Mouse (Mus musculus) CH12.LX (cell line): ENCODE data around the gene Troap. TPM values are rescaled to one million over a fixed set of nuclear protein-coding genes. Genes with fewer than 3 reads are reported as not detected.

Source experiments
- DNase-seq: peaks from one replicate; pipeline ENCODE4 v3.0.0-alpha.2; 2013; ENCODE audit errors: extremely low read depth
- H3K27ac ChIP-seq: 2 replicates; pipeline ENCODE4 v1.5.1; 2012; ENCODE audit warnings: low read depth, mild to moderate bottlenecking, control low read depth, moderate library complexity; ENCODE audit not compliant: insufficient read depth
- H3K27me3 ChIP-seq: replicated peaks from 2 replicates; pipeline ENCODE3; 2012; ENCODE audit warnings: inconsistent platforms
- H3K36me3 ChIP-seq, 2 experiments: replicated peaks in 1 of 2; 2 replicates each; pipeline versions ENCODE3 to v1.6.1; 2012; ENCODE audit warnings: inconsistent platforms in 1 of 2, low read length in 1 of 2, mild to moderate bottlenecking in 1 of 2, mixed read lengths in 1 of 2, moderate library complexity in 1 of 2; ENCODE audit not compliant: control insufficient read depth in 1 of 2, insufficient read depth in 1 of 2
- H3K4me1 ChIP-seq, 2 experiments: 2 replicates each; pipeline ENCODE4 v1.6.1; 2012; ENCODE audit warnings: inconsistent platforms in 1 of 2, moderate library complexity in 1 of 2; ENCODE audit not compliant: insufficient read depth in 2 of 2, control insufficient read depth in 1 of 2
- H3K4me2 ChIP-seq: 2 replicates; pipeline ENCODE4 v1.6.1; 2012; ENCODE audit warnings: low read depth, mild to moderate bottlenecking, control low read depth; ENCODE audit not compliant: poor library complexity, insufficient read depth, severe bottlenecking
- H3K4me3 ChIP-seq, 3 experiments: fragments of 150-350 bp in 1 of 3; sonication (generic) in 1 of 3; replicated peaks in 1 of 3; 2 replicates each; pipeline versions ENCODE3 to v1.5.1; 2011 to 2012; ENCODE audit warnings: low read depth in 2 of 3, low read length in 2 of 3, mild to moderate bottlenecking in 2 of 3, moderate library complexity in 2 of 3, control low read depth in 1 of 3, improper control_type of control experiment in 1 of 3, inconsistent platforms in 1 of 3, mixed read lengths in 1 of 3; ENCODE audit not compliant: poor library complexity in 1 of 3
- H3K79me2 ChIP-seq: replicated peaks from 2 replicates; pipeline ENCODE4 v1.6.1; 2012; ENCODE audit warnings: mild to moderate bottlenecking, moderate library complexity; ENCODE audit not compliant: control insufficient read depth, poor library complexity, insufficient read depth, severe bottlenecking; ENCODE audit errors: extremely low read depth
- H3K9ac ChIP-seq: 2 replicates; pipeline ENCODE4 v1.6.1; 2012; ENCODE audit warnings: low read depth, mild to moderate bottlenecking, control low read depth, moderate library complexity; ENCODE audit not compliant: insufficient read depth
- H3K9me3 ChIP-seq: replicated peaks from 2 replicates; pipeline ENCODE3; 2012; ENCODE audit warnings: low read length, inconsistent platforms, mixed read lengths
- BHLHE40 ChIP-seq: IDR thresholded peaks from 2 replicates; pipeline ENCODE4 v1.6.1; 2011; ENCODE audit warnings: mild to moderate bottlenecking, low read depth, low read length, improper control_type of control experiment
- CHD1 ChIP-seq: IDR thresholded peaks from 2 replicates; pipeline ENCODE4 v1.6.1; 2012; ENCODE audit warnings: low read depth, low read length, improper control_type of control experiment, inconsistent platforms
- CHD2 ChIP-seq: IDR thresholded peaks from 2 replicates; pipeline ENCODE4 v1.6.1; 2011; ENCODE audit warnings: low read length, improper control_type of control experiment
- CTCF ChIP-seq, 2 experiments: IDR thresholded peaks in 1 of 2; conservative IDR thresholded peaks in 1 of 2; 2 replicates each; pipeline ENCODE4 v1.5.1; 2011 to 2012; ENCODE audit warnings: low read depth in 2 of 2, low read length in 2 of 2, improper control_type of control experiment in 1 of 2, inconsistent platforms in 1 of 2, mild to moderate bottlenecking in 1 of 2, moderate library complexity in 1 of 2
- E2F4 ChIP-seq: IDR thresholded peaks from 2 replicates; pipeline ENCODE4 v1.6.1; 2011; ENCODE audit warnings: low read depth, low read length, improper control_type of control experiment; ENCODE audit not compliant: insufficient replicate concordance
- EP300 ChIP-seq: IDR thresholded peaks from 2 replicates; pipeline ENCODE4 v1.6.1; 2011; ENCODE audit warnings: low read length, improper control_type of control experiment
- ETS1 ChIP-seq: conservative IDR thresholded peaks from 2 replicates; pipeline ENCODE4 v1.6.1; 2012; ENCODE audit warnings: low read depth, mild to moderate bottlenecking, inconsistent platforms, low read length, improper control_type of control experiment, moderate library complexity
- GABPA ChIP-seq: IDR thresholded peaks from 2 replicates; pipeline ENCODE4 v1.6.1; 2012; ENCODE audit warnings: low read depth, low read length, improper control_type of control experiment, inconsistent platforms; ENCODE audit not compliant: insufficient replicate concordance
- HCFC1 ChIP-seq: IDR thresholded peaks from 2 replicates; pipeline ENCODE4 v1.6.1; 2012; ENCODE audit warnings: low read depth, mild to moderate bottlenecking, inconsistent platforms, low read length, improper control_type of control experiment
- JUND ChIP-seq: conservative IDR thresholded peaks from 2 replicates; pipeline ENCODE4 v1.6.1; 2011; ENCODE audit warnings: low read depth, low read length, improper control_type of control experiment
- KAT2A ChIP-seq: IDR thresholded peaks from 2 replicates; pipeline ENCODE4 v1.6.1; 2012; ENCODE audit warnings: low read length, improper control_type of control experiment, inconsistent platforms; ENCODE audit not compliant: insufficient replicate concordance
- MEF2A ChIP-seq: IDR thresholded peaks from 2 replicates; pipeline ENCODE4 v1.6.1; 2014; ENCODE audit warnings: low read depth, mild to moderate bottlenecking, inconsistent platforms, low read length, improper control_type of control experiment, borderline replicate concordance
- MXI1 ChIP-seq: IDR thresholded peaks from 2 replicates; pipeline ENCODE4 v1.6.1; 2011; ENCODE audit warnings: mild to moderate bottlenecking, low read depth, low read length, improper control_type of control experiment
- NELFE ChIP-seq: IDR thresholded peaks from 2 replicates; pipeline ENCODE4 v1.6.1; 2011; ENCODE audit warnings: low read depth, low read length, improper control_type of control experiment
- NRF1 ChIP-seq: IDR thresholded peaks from 2 replicates; pipeline ENCODE4 v1.6.1; 2014; ENCODE audit warnings: low read depth, mild to moderate bottlenecking, inconsistent platforms, low read length, improper control_type of control experiment, moderate library complexity
- PAX5 ChIP-seq: IDR thresholded peaks from 2 replicates; pipeline ENCODE4 v1.6.1; 2012; ENCODE audit warnings: low read length, inconsistent platforms, mixed read lengths
- POLR2A ChIP-seq: IDR thresholded peaks from 2 replicates; pipeline ENCODE4 v1.6.1; 2011; ENCODE audit warnings: low read depth, mild to moderate bottlenecking, improper control_type of control experiment, low read length
- POLR2AphosphoS2 ChIP-seq: IDR thresholded peaks from 2 replicates; pipeline ENCODE4 v1.6.1; 2011; ENCODE audit warnings: low read depth, low read length, improper control_type of control experiment
- RAD21 ChIP-seq: IDR thresholded peaks from 2 replicates; pipeline ENCODE4 v1.6.1; 2011; ENCODE audit warnings: low read depth, mild to moderate bottlenecking, low read length, improper control_type of control experiment, moderate library complexity
- SMC3 ChIP-seq: IDR thresholded peaks from 2 replicates; pipeline ENCODE4 v1.6.1; 2011; ENCODE audit warnings: low read depth, low read length, improper control_type of control experiment
- TBP ChIP-seq: conservative IDR thresholded peaks from 2 replicates; pipeline ENCODE4 v1.6.1; 2011; ENCODE audit warnings: low read depth, low read length, improper control_type of control experiment
- USF1 ChIP-seq: IDR thresholded peaks from 2 replicates; pipeline ENCODE4 v1.6.1; 2014; ENCODE audit warnings: low read depth, mild to moderate bottlenecking, inconsistent platforms, low read length, improper control_type of control experiment
- ZC3H11A ChIP-seq: IDR thresholded peaks from 2 replicates; pipeline ENCODE4 v1.6.1; 2012; ENCODE audit warnings: low read depth, mild to moderate bottlenecking, inconsistent platforms, low read length, improper control_type of control experiment
- ZKSCAN1 ChIP-seq: IDR thresholded peaks from 2 replicates; pipeline ENCODE4 v1.6.1; 2012; ENCODE audit warnings: low read depth, inconsistent platforms, low read length, improper control_type of control experiment, borderline replicate concordance
- ZNF384 ChIP-seq: IDR thresholded peaks from 2 replicates; pipeline ENCODE4 v1.6.1; 2012; ENCODE audit warnings: low read depth, low read length, improper control_type of control experiment, inconsistent platforms
- dilution Hi-C: fragments of 300-500 bp; cut with MboI; formaldehyde crosslinking; loops from 2 replicates; pipeline ENCODE4 v1.14.3; 2020; ENCODE audit warnings: low sequenced_read_pairs; ENCODE audit not compliant: extremely low pct_unique_long_range_greater_than_20kb, extremely low pct_ligation_motif_present
- in situ Hi-C: fragments of 300-500 bp; cut with MboI; formaldehyde crosslinking; loops from 3 replicates; pipeline ENCODE4 v1.14.3; 2019; ENCODE audit warnings: low sequenced_read_pairs, low pct_ligation_motif_present, low pct_unique_long_range_greater_than_20kb, mixed read lengths
- polyA plus RNA-seq: library from polyadenylated mRNA; unstranded; fragments of >175 nt; gene quantifications from 2 replicates; pipeline ENCODE4 v1.2.1, GENCODE M21; 2012; ENCODE audit warnings: low read depth; ENCODE audit not compliant: insufficient read length
- total RNA-seq, 2 experiments: library from RNA; depleted of rRNA; stranded (reverse); fragments of 300-350 nt in 1 of 2; fragments of >200 nt in 1 of 2; gene quantifications; 2 replicates each; pipeline ENCODE4 v1.2.3; 2012 to 2014

Gene Troap
- total and polyA plus RNA-seq, 3 experiments: 17.8 to 74.2 (median 19.2) TPM

GRCm38 (mm10) chr15:99049473-99050253 is 24.7 kb upstream of the Troap start:
- dilution Hi-C loops (no loop called here), in situ Hi-C loops (no loop called here)
- TF ChIP-seq ETS1 (no peak), ZNF384 (no peak), E2F4 (no peak), SMC3 (peak; percentile 71), NELFE (no peak), MXI1 (no peak), CHD2 (no peak), RAD21 (peak; percentile 92), HCFC1 (no peak), ZC3H11A (no peak), EP300 (no peak), CTCF (conservative IDR thresholded peaks at IDR 0.05 in 1 of 2, IDR thresholded peaks at IDR 0.05 in 1 of 2; ENCODE audit: low read depth in 2 of 2, low read length in 2 of 2) (peak; percentile 93 to 99)
- Histone ChIP-seq H3K4me3 (no peak overlapping the region), H3K79me2 (no peaks in the 10 kb centered on the region), H3K4me2 (peak overlapping the region; percentile 72), H3K36me3 (no peaks in the 10 kb centered on the region), H3K9ac (no peak overlapping the region), H3K4me1 (peaks cover 2 to 37% of the 10 kb centered on the region in 2 experiments), H3K27me3 (peaks cover 29% of the 10 kb centered on the region), H3K27ac (no peak overlapping the region), H3K9me3 (no peaks in the 10 kb centered on the region)
- DNase-seq: peak; percentile 77

GRCm38 (mm10) chr15:99053373-99053772 is 21.0 kb upstream of the Troap start:
- H3K27me3 ChIP-seq: peaks cover 51% of the 10 kb centered on the region
- no peak overlapping the region for H3K9ac ChIP-seq
- no peaks in the 10 kb centered on the region for H3K79me2 ChIP-seq
- H3K4me2 ChIP-seq: no peak overlapping the region
- H3K4me3 ChIP-seq: no peak overlapping the region
- TF ChIP-seq JUND (no peak), CHD1 (no peak), E2F4 (no peak), KAT2A (no peak), CTCF (conservative IDR thresholded peaks at IDR 0.05 in 1 of 2, IDR thresholded peaks at IDR 0.05 in 1 of 2; ENCODE audit: low read depth in 2 of 2, low read length in 2 of 2) (no peak), MEF2A (no peak), TBP (no peak), ZKSCAN1 (no peak), GABPA (no peak), PAX5 (no peak), BHLHE40 (no peak), POLR2AphosphoS2 (no peak), NRF1 (no peak), NELFE (no peak), ETS1 (no peak), USF1 (no peak), SMC3 (no peak), POLR2A (no peak), MXI1 (no peak)
- no peak overlapping the region for H3K27ac ChIP-seq
- peaks cover 0 to 14% of the 10 kb centered on the region in 2 experiments; a peak in 1 of 4 replicates for H3K4me1 ChIP-seq
- dilution Hi-C loops (no loop called here), in situ Hi-C loops (no loop called here)
- no peaks in the 10 kb centered on the region for H3K36me3 ChIP-seq
- peaks cover 10% of the 10 kb centered on the region for H3K9me3 ChIP-seq
- no peak for DNase-seq
